Mouse (Mus musculus): ENCODE measurements around the gene 2610002M06Rik. TPM values are rescaled to one million over a fixed set of nuclear protein-coding genes. Genes with fewer than 3 reads are reported as not detected.

The 2610002M06Rik gene
- polyA plus RNA-seq, 1 experiment from 2014 or later = 11.4 TPM

GRCm38 (mm10) chrX:107767896-107768295 lies 48.2 kb downstream of the 2610002M06Rik start:
- ATAC-seq (ENCODE audit: low FRiP score, low TSS enrichment) = no peak
- no peaks in the 10 kb centered on the region for H3K36me3 ChIP-seq (ENCODE audit: insufficient read depth, low read length)
- no peaks in the 10 kb centered on the region for H3K4me1 ChIP-seq (ENCODE audit: insufficient read depth, low read length)
- H3K4me3 ChIP-seq (ENCODE audit: low read length) = no peak overlapping the region
- no peak overlapping the region for H3K4me2 ChIP-seq (replicated peaks; ENCODE audit: low read depth, low read length)
- no peaks in the 10 kb centered on the region for H3K9me3 ChIP-seq (ENCODE audit: low read length)
- no peak overlapping the region for H3K27ac ChIP-seq (ENCODE audit: low read length)
- H3K27me3 ChIP-seq (ENCODE audit: insufficient read depth, low read length) = no peaks in the 10 kb centered on the region
- WGBS = 22% methylated on average over 3 of the region's 3 CpGs
- H3K9ac ChIP-seq (replicated peaks; ENCODE audit: low read length) = no peak overlapping the region

Other genes starting within 250 kb of the 2610002M06Rik start
- gene Tbx22, start 148.4 kb downstream of the 2610002M06Rik start, polyA plus RNA-seq (2015; fragmentation: Nextera tagmentation; extraction: Ambion mirVana) = not detected in 2 replicates
- gene Tent5d, start 23.7 kb downstream of the 2610002M06Rik start, polyA plus RNA-seq (2015; fragmentation: Nextera tagmentation; extraction: Ambion mirVana) = 0.21 TPM in 1 of 2 replicates, not detected in the other
- gene Gm732, start 132.1 kb upstream of the 2610002M06Rik start, polyA plus RNA-seq (2015; fragmentation: Nextera tagmentation; extraction: Ambion mirVana) = not detected in 2 replicates

All from kidney, embryonic 16.5 days (tissue).